Mouse (Mus musculus) bone marrow macrophage, adult 2 months (primary cell): ENCODE measurements around the gene Zfp963.

ENCODE experiments used
- CTCF ChIP-seq: IDR thresholded peaks from 2 replicates; pipeline ENCODE4 v1.5.1; 2012; ENCODE audit warnings: low read depth, mild to moderate bottlenecking, low read length, moderate library complexity
- POLR2A ChIP-seq: IDR thresholded peaks from 2 replicates; pipeline ENCODE4 v1.6.1; 2012; ENCODE audit warnings: mild to moderate bottlenecking, low read depth, low read length, borderline replicate concordance

GRCm38 (mm10) chr8:69771221-69771620, 21.5 kb upstream of the Zfp963 start:
- TF ChIP-seq CTCF (no peak), POLR2A (no peak)
